Mouse (Mus musculus) cerebellum, adult 2 months (tissue): ENCODE measurements at regions not wholly inside any gene's neighbourhood (a gene's known extent, or its start where the extent isn't known, plus 50 kb on each side); places are given as distances from the start of the nearest gene placed in this dataset.

Experiments
- CTCF ChIP-seq: fragments of 200-500 bp; IDR thresholded peaks from 2 replicates; pipeline ENCODE4 v1.5.1; 2011; ENCODE audit warnings: low read depth, mild to moderate bottlenecking, control low read depth, low read length, moderate library complexity, borderline replicate concordance; ENCODE audit not compliant: insufficient read depth
- POLR2A ChIP-seq: fragments of 200-500 bp; IDR thresholded peaks from 2 replicates; pipeline ENCODE4 v1.6.1; 2011; ENCODE audit warnings: low read length, control low read depth, borderline replicate concordance; ENCODE audit not compliant: insufficient read depth

DNA sequence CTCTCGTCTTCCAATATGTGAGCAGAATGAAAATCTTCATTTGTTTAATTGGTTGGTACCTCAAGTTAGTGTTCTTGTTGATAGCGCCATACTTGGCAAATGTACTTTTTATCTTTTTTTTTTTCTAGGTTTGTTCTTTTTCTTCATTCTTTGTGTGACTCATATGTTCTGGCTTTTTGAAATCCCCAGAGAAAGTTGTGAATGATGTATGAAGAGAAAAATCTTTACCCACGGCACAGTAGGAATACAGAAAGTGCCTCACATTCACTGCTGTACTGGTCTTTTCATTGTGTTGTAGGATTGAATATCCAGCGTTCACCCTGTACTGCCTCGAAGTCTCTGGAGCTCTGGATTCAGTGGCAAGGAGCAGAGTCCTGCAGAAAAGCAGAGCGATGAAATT, 180.7 kb downstream of the Fzd1 start:
- TF ChIP-seq CTCF: no peak
- no peak for TF ChIP-seq POLR2A
